Mouse (Mus musculus) brain, embryonic 14.5 days (tissue): ENCODE data around the gene Ppp2r5e.

ENCODE experiments used
- CTCF ChIP-seq: fragments of 200-500 bp; IDR thresholded peaks from 2 replicates; pipeline ENCODE4 v1.5.1; 2012; ENCODE audit warnings: inconsistent platforms, mild to moderate bottlenecking, moderate library complexity, borderline replicate concordance; ENCODE audit not compliant: insufficient read depth, insufficient read length; ENCODE audit errors: extremely low read depth
- POLR2A ChIP-seq: fragments of 200-500 bp; IDR thresholded peaks from 2 replicates; pipeline ENCODE4 v1.6.1; 2012; ENCODE audit warnings: mild to moderate bottlenecking, inconsistent platforms, borderline replicate concordance; ENCODE audit not compliant: poor library complexity, insufficient read depth, insufficient read length, severe bottlenecking; ENCODE audit errors: extremely low read depth

- TF ChIP-seq CTCF, result no peak
- TF ChIP-seq POLR2A, result no peak
Measured at GRCm38 (mm10) chr12:75412964-75413363, 183.1 kb downstream of the Ppp2r5e start.
